Mouse (Mus musculus) midbrain, embryonic 12.5 days (tissue): ENCODE results near the gene Vmn1r124. TPM values are rescaled to one million over a fixed set of nuclear protein-coding genes. Genes with fewer than 3 reads are reported as not detected.
"Not testable (repeated sequence)": the region's sequence is repeated elsewhere in the genome, so short reads cannot be mapped to it uniquely, and the experiment has no call there.

Source experiments
- ATAC-seq: fragments of 200-750 bp; cut with Nextera tagmentation; 2 replicates; pipeline ENCODE4 v1.8.0; 2017; ENCODE audit warnings: low read depth, moderate TSS enrichment, moderate library complexity; ENCODE audit not compliant: low FRiP score
- H3K27ac ChIP-seq: fragments of 300-500 bp; sonication (generic); replicated peaks from 2 replicates; pipeline ENCODE4 v1.5.1; 2016; ENCODE audit warnings: mild to moderate bottlenecking
- H3K27me3 ChIP-seq: fragments of 300-500 bp; sonication (generic); 2 replicates; pipeline ENCODE4 v1.6.1; 2016; ENCODE audit warnings: mild to moderate bottlenecking
- H3K36me3 ChIP-seq: fragments of 300-500 bp; sonication (generic); 2 replicates; pipeline ENCODE4 v1.6.1; 2016
- H3K4me1 ChIP-seq: fragments of 300-500 bp; sonication (generic); 2 replicates; pipeline ENCODE4 v1.6.1; 2016
- H3K4me2 ChIP-seq: fragments of 300-500 bp; sonication (generic); replicated peaks from 2 replicates; pipeline ENCODE4 v1.6.1; 2016; ENCODE audit warnings: mild to moderate bottlenecking, moderate library complexity
- H3K4me3 ChIP-seq: fragments of 300-500 bp; sonication (generic); 2 replicates; pipeline ENCODE4 v1.5.1; 2016; ENCODE audit warnings: mild to moderate bottlenecking
- H3K9ac ChIP-seq: fragments of 300-500 bp; sonication (generic); replicated peaks from 2 replicates; pipeline ENCODE4 v1.6.1; 2016; ENCODE audit warnings: mild to moderate bottlenecking, moderate library complexity
- H3K9me3 ChIP-seq: fragments of 300-500 bp; sonication (generic); 2 replicates; pipeline ENCODE4 v1.6.1; 2016; ENCODE audit warnings: mild to moderate bottlenecking
- WGBS: fragments of 180-500 bp; shearing (Covaris S2); methylation state at CpG from one replicate; pipeline ENCODE4 v1.1.7; 2016; 5-methylcytosine and 5-hydroxymethylcytosine counted together
- polyA plus RNA-seq: library from polyadenylated mRNA; unstranded; fragments of >200 nt; fragmentation: Nextera tagmentation; extraction: Ambion mirVana; gene quantifications from 2 replicates; pipeline ENCODE4 v1.2.1, GENCODE M21; 2016

The Vmn1r124 gene
- polyA plus RNA-seq: not detected in 2 replicates

DNA sequence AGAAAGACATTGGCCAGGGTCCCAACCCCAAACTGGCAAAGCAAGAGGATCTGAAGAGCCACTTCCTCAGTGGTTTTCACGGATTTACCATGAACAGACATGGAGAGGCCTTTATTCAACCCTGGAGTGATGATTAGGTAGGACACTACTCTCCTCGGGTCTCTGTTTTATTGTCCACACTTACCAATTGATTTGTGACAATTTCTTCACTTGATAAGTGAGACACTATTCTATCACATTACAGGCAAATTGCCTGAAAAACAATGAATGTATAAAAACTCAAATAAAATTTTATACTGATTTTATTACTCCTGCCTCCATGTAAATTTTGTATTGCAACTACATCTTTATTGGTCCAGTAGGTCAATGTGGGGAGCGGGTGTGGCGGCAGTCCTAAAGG, at the start of gene Vmn1r124:
TSS of gene Vmn1r124 (minus strand) at position 101 of the 400 bp plus-strand sequence.
- H3K9me3 ChIP-seq, H3K4me2 ChIP-seq, H3K36me3 ChIP-seq, H3K27me3 ChIP-seq, H3K4me3 ChIP-seq, H3K4me1 ChIP-seq, H3K9ac ChIP-seq, H3K27ac ChIP-seq, ATAC-seq: not testable (repeated sequence)
- 80% methylated on average over 4 of the region's 4 CpGs for WGBS

DNA sequence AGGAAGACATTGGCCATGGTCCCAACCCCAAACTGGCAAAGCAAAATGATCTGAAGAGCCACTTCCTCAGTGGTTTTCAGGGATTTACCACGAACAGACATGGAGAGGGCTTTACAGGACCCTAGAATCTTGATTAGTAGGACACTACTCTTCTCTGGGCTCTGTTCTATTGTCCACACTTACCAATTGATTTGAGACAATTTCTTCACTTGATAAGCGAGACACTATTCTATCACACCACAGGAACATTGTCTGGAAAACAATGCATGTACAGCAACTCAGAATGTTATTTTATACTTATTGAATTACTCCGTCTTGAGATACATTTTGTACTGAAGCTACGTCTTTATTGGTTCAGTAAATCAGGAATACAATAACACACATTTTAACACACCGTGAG, 41.0 kb upstream of the Vmn1r124 start, which contains the start of gene Vmn1r126:
TSS of gene Vmn1r126 (minus strand) at position 101 of the 400 bp plus-strand sequence.
- not testable (repeated sequence) for ATAC-seq, H3K4me2 ChIP-seq
- WGBS: no CpG with 5 or more reads among the region's 5 CpGs

DNA sequence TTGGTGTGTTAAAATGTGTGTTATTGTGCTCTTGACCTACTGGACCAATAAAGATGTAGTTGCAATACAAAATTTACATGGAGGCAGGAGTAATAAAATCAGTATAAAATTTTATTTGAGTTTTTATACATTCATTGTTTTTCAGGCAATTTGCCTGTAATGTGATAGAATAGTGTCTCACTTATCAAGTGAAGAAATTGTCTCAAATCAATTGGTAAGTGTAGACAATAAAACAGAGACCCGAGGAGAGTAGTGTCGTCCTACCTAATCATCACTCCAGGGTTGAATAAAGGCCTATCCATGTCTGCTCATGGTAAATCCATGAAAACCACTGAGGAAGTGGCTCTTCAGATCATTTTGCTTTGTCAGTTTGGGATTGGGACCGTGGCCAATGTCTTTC, 11.5 kb upstream of the Vmn1r124 start, which contains the start of gene Vmn1r125:
TSS of gene Vmn1r125 (plus strand) at position 301 of the 400 bp plus-strand sequence.
- H3K27me3 ChIP-seq, H3K36me3 ChIP-seq, H3K4me3 ChIP-seq, H3K4me1 ChIP-seq, H3K4me2 ChIP-seq, H3K27ac ChIP-seq, H3K9me3 ChIP-seq, H3K9ac ChIP-seq, ATAC-seq: not testable (repeated sequence)
- WGBS: 65% methylated on average over 3 of the region's 3 CpGs

More for the DNA sequence above, 41.0 kb upstream of the Vmn1r124 start, which contains the start of gene Vmn1r126:
- H3K9ac ChIP-seq, H3K4me1 ChIP-seq, H3K4me3 ChIP-seq, H3K9me3 ChIP-seq, H3K36me3 ChIP-seq, H3K27ac ChIP-seq, H3K27me3 ChIP-seq: not testable (repeated sequence)

Other genes with a start within 250 kb of the Vmn1r124 start
- gene Vmn1r119, start 248.2 kb downstream of the Vmn1r124 start, polyA plus RNA-seq: not detected in 2 replicates
- not detected in 2 replicates for gene Vmn1r120, start 206.8 kb downstream of the Vmn1r124 start, polyA plus RNA-seq
- gene Vmn1r121, start 162.1 kb downstream of the Vmn1r124 start, polyA plus RNA-seq: not detected in 2 replicates
- not detected in 2 replicates for gene Vmn1r122, start 126.5 kb downstream of the Vmn1r124 start, polyA plus RNA-seq
- gene Vmn1r123, start 98.4 kb downstream of the Vmn1r124 start, polyA plus RNA-seq: not detected in 2 replicates
- not detected in 2 replicates for gene Gm5157, start 70.2 kb downstream of the Vmn1r124 start, polyA plus RNA-seq
- gene Vmn1r125, start 11.6 kb upstream of the Vmn1r124 start, polyA plus RNA-seq: not detected in 2 replicates
- gene Vmn1r126, start 40.9 kb upstream of the Vmn1r124 start, polyA plus RNA-seq: not detected in 2 replicates
- not detected in 2 replicates for gene Vmn1r127, start 59.2 kb upstream of the Vmn1r124 start, polyA plus RNA-seq
- not detected in 2 replicates for gene Vmn1r128, start 88.8 kb upstream of the Vmn1r124 start, polyA plus RNA-seq
- gene Vmn1r129, start 100.7 kb upstream of the Vmn1r124 start, polyA plus RNA-seq: not detected in 2 replicates
- not detected in 2 replicates for gene Gm6882, start 172.1 kb upstream of the Vmn1r124 start, polyA plus RNA-seq